Mouse (Mus musculus) limb, embryonic 13.5 days (tissue): ENCODE measurements around the gene F3. TPM values are rescaled to one million over a fixed set of nuclear protein-coding genes. Genes with fewer than 3 reads are reported as not detected.
"Not testable (repeated sequence)": the region's sequence is repeated elsewhere in the genome, so short reads cannot be mapped to it uniquely, and the experiment has no call there.

Source experiments
- ATAC-seq: fragments of 200-750 bp; cut with Nextera tagmentation; 2 replicates; pipeline ENCODE4 v1.8.0; 2017; ENCODE audit warnings: low read depth, moderate number of reproducible peaks, moderate TSS enrichment; ENCODE audit not compliant: low FRiP score
- H3K27ac ChIP-seq: fragments of 300-500 bp; sonication (generic); 2 replicates; pipeline ENCODE4 v1.5.1; 2015; ENCODE audit warnings: inconsistent platforms, mild to moderate bottlenecking, moderate library complexity
- H3K27me3 ChIP-seq: fragments of 300-500 bp; sonication (generic); 2 replicates; pipeline ENCODE4 v1.6.1; 2015; ENCODE audit warnings: mild to moderate bottlenecking, inconsistent platforms
- H3K36me3 ChIP-seq: fragments of 300-500 bp; sonication (generic); 2 replicates; pipeline ENCODE4 v1.6.1; 2015; ENCODE audit warnings: inconsistent platforms, mild to moderate bottlenecking, moderate library complexity
- H3K4me1 ChIP-seq: fragments of 300-500 bp; sonication (generic); 2 replicates; pipeline ENCODE4 v1.6.1; 2015; ENCODE audit warnings: inconsistent platforms
- H3K4me2 ChIP-seq: fragments of 300-500 bp; sonication (generic); replicated peaks from 2 replicates; pipeline ENCODE4 v1.6.1; 2015; ENCODE audit warnings: inconsistent platforms, mild to moderate bottlenecking, moderate library complexity
- H3K4me3 ChIP-seq: fragments of 300-500 bp; sonication (generic); 2 replicates; pipeline ENCODE4 v1.5.1; 2015; ENCODE audit warnings: moderate library complexity, mild to moderate bottlenecking, inconsistent platforms
- H3K9ac ChIP-seq: fragments of 300-500 bp; sonication (generic); 2 replicates; pipeline ENCODE4 v1.6.1; 2015; ENCODE audit warnings: mild to moderate bottlenecking, inconsistent platforms
- H3K9me3 ChIP-seq: fragments of 300-500 bp; sonication (generic); 2 replicates; pipeline ENCODE4 v1.6.1; 2016; ENCODE audit warnings: inconsistent platforms
- WGBS: fragments of 180-500 bp; shearing (Covaris S2); methylation state at CpG from one replicate; pipeline ENCODE4 v1.1.7; 2015; 5-methylcytosine and 5-hydroxymethylcytosine counted together
- polyA plus RNA-seq: library from polyadenylated mRNA; unstranded; fragments of >200 nt; fragmentation: Nextera tagmentation; extraction: Ambion mirVana; gene quantifications from 2 replicates; pipeline ENCODE4 v1.2.1, GENCODE M21; 2015

Gene F3
- polyA plus RNA-seq, 1 experiment from 2014 or later = 8.6 TPM

DNA sequence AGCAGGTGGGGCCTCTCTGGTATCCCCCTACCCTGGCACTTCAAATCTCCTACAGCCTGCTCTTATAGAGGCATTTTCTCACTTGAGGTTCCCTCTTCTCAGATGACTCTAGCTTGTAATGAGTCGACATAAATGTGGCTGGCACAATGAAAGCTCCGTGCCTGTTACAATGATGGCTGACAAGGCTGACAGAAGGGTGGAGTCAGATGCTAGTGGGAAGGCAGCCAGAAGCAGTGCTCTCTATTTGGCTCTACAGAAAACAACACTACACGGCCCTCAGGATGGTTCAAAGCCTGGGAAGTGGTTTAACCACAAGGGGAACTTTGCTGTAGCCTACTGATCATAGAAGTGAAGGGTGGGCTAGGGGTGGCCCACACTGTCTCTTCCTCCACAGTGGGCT, 31.8 kb downstream of the F3 start:
- no peak overlapping the region for H3K4me3 ChIP-seq
- 49% methylated on average over 3 of the region's 3 CpGs for WGBS
- H3K36me3 ChIP-seq = peaks cover 11% of the 10 kb centered on the region
- H3K27ac ChIP-seq = no peak overlapping the region
- ATAC-seq = no peak
- H3K9ac ChIP-seq = no peak overlapping the region
- no peaks in the 10 kb centered on the region for H3K9me3 ChIP-seq
- H3K4me2 ChIP-seq = no peak overlapping the region
- no peaks in the 10 kb centered on the region for H3K4me1 ChIP-seq
- no peaks in the 10 kb centered on the region for H3K27me3 ChIP-seq

DNA sequence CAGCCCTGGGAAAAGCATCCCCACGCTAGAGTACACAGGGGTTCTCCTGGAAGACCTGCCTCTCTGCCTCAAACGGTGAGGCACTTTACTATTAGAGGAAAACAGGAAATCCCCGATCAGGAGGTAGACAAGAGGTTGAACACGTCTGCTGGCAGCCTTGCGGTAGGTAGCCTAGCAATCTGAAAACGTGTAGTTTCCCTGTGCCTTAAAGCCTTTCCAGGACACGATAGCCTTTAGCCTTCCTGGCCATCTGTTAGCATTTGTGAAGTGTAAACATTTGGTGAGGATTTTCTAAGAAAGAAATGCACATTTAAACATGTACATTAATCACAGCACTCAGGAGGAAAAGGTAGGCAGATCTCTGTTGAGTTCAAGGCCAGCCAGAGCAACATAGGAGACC, 35.0 kb downstream of the F3 start:
- H3K27me3 ChIP-seq = no peaks in the 10 kb centered on the region
- peaks cover 21% of the 10 kb centered on the region for H3K36me3 ChIP-seq
- 50% methylated on average over 7 of the region's 7 CpGs for WGBS
- H3K9ac ChIP-seq = no peak overlapping the region
- no peak overlapping the region for H3K4me3 ChIP-seq
- no peaks in the 10 kb centered on the region for H3K9me3 ChIP-seq
- no peak overlapping the region for H3K27ac ChIP-seq
- no peak for ATAC-seq
- no peak overlapping the region for H3K4me2 ChIP-seq
- no peaks in the 10 kb centered on the region for H3K4me1 ChIP-seq

DNA sequence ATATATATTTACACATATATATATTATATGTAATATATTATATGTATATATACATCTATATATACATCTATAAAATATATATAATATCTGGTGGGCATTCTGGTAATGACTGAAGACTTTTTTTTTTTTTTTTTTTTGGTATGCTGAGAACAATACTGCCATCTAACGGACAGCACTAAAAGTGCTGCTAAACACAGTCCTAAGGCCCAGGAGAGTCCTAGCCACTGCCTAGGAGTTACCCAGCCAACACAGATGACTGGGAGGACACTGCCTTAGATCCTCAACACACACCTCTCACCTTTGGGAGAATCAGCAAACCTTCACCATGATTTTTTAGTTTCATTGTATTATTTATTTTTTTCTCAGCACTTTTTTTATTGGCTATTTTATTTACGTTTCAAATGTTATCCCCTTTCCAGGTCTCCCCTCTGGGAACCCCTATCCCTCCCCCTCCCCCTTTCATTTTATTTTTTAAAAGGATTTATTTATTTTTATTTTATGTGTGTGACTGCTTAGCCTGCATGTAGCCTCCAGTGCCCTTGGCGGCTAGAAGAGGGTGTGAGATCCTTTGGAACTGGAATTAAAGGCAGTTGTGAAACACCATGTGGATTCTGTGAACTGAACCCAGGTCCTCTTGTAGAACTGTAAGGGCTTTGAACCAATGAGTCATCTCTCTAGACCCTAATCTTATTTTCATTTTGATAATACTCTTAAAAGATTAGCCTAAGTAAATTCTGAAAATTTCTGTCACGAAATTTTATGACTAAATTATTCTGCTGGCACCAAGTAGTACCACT, 38.9 kb downstream of the F3 start:
- peaks cover 53% of the 10 kb centered on the region for H3K36me3 ChIP-seq
- ATAC-seq = no peak
- WGBS = 57% methylated on average over 4 of the region's 4 CpGs

DNA sequence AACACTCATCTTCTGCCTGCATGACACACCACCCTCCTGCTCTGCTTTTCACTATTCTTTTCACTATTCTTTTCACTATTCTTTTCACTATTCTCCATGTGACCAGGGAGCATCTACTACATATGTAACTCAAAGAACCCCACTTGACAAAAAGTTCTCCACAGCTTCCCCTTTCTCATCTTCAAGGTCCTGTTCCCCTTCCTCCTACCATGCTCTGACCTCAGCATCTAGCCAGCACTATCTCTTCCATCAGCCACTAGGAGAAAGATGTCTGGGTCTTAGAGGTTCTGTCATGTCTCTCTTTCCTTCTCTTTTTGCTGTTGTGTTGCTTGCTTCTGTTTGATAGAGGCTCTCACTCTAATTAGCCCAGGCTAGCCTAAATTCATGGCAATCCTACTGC, 42.7 kb downstream of the F3 start:
- Histone ChIP-seq H3K9ac (no peak overlapping the region), H3K4me2 (no peak overlapping the region)
- no peak for ATAC-seq

More for the DNA sequence above, 38.9 kb downstream of the F3 start:
- no peaks in the 10 kb centered on the region for H3K4me1 ChIP-seq
- H3K9me3 ChIP-seq = no peaks in the 10 kb centered on the region
- H3K27ac ChIP-seq = no peak overlapping the region
- no peak overlapping the region for H3K4me2 ChIP-seq
- no peaks in the 10 kb centered on the region for H3K27me3 ChIP-seq
- H3K9ac ChIP-seq = no peak overlapping the region
- no peak overlapping the region for H3K4me3 ChIP-seq

DNA sequence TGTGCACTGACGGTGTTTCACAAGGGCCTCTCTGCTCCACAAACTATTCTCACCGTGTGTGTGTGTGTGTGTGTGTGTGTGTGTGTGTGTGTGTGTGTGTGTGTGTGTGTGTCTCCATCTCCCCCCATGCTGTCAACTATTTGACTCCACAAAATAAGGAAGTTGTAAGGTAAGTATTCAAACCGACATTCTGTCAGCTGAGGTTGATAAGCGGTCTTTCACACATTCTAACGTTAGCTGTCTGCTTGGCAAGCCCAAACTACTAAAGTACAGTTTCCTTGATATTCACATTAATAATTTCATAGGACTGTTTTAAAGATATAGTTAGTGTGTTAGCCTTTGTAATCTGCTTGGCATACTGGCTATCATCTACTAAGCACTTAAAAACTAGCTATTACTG, 43.5 kb downstream of the F3 start:
- Histone ChIP-seq H3K4me1 (no peaks in the 10 kb centered on the region), H3K36me3 (peaks cover 75% of the 10 kb centered on the region), H3K9ac (no peak overlapping the region), H3K27ac (no peak overlapping the region), H3K4me2 (no peak overlapping the region), H3K4me3 (no peak overlapping the region), H3K27me3 (no peaks in the 10 kb centered on the region), H3K9me3 (no peaks in the 10 kb centered on the region)
- 92% methylated on average over 5 of the region's 5 CpGs for WGBS
- no peak for ATAC-seq

More for the DNA sequence above, 42.7 kb downstream of the F3 start:
- Histone ChIP-seq H3K27me3 (no peaks in the 10 kb centered on the region), H3K4me3 (no peak overlapping the region), H3K27ac (no peak overlapping the region), H3K36me3 (peaks cover 69% of the 10 kb centered on the region), H3K4me1 (no peaks in the 10 kb centered on the region), H3K9me3 (no peaks in the 10 kb centered on the region)

DNA sequence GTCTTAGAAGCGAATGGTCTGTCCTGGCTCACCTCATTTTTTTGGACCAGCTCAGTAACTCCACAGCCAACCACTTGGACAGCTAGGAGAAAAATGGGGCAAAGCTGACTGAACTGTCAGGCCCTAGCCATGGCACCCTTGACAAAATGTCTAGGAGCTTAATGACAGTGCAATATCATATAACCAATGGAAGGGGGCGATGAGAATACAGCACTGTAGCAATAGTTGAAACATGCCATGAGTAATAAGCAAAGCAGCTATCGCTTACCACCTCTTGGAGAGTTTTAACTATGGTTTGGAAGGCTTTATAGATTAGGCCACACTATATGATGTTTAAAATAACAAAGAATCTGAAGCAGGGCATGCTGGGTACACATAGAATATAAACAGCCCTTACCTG, 45.4 kb downstream of the F3 start:
- H3K4me1 ChIP-seq = no peaks in the 10 kb centered on the region
- 94% methylated on average over 3 of the region's 3 CpGs for WGBS
- H3K9ac ChIP-seq = no peak overlapping the region
- peaks cover 80% of the 10 kb centered on the region for H3K36me3 ChIP-seq
- H3K27ac ChIP-seq = no peak overlapping the region
- ATAC-seq = no peak
- H3K9me3 ChIP-seq = no peaks in the 10 kb centered on the region
- H3K4me2 ChIP-seq = no peak overlapping the region
- no peak overlapping the region for H3K4me3 ChIP-seq
- H3K27me3 ChIP-seq = no peaks in the 10 kb centered on the region

DNA sequence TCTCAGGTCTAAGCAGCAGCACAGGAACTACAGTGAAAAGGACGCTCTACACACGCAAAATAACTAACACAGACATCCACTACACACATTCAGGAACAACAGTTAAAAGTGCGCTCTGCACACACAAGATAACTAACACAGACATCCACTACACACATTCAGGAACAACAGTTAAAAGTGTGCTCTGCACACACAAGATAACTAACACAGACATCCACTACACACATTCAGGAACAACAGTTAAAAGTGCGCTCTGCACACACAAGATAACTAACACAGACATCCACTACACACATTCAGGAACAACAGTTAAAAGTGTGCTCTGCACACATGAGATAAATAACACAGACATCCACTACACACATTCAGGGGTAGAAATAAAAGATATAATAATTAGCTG, 50.0 kb downstream of the F3 start:
- WGBS = 89% methylated on average over 4 of the region's 4 CpGs
- H3K4me1 ChIP-seq, H3K27me3 ChIP-seq, H3K9me3 ChIP-seq, ATAC-seq, H3K9ac ChIP-seq, H3K27ac ChIP-seq, H3K4me2 ChIP-seq, H3K4me3 ChIP-seq: not testable (repeated sequence)
- peaks cover 53% of the 10 kb centered on the region for H3K36me3 ChIP-seq

DNA sequence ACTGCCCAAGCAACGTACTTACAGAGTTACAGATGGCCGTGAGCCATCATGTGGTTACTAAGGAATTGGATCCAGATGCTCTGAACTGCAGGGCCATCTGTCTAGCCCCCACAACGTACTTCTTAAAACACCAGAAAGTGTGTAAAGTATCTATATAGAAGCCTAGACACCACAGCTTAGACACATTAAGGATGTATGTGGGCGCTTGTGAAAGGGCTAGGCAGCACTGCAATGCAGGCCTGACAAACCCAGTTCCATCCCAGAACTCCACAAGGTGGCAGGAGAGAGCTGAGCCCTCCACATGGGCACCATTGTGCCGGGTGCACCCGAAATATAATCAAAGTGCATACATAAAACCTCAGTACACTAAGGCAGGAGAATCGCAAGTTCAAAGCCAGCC, 54.6 kb downstream of the F3 start:
- H3K4me2 ChIP-seq = no peak overlapping the region
- 0 out of 2 replicates have a peak overlapping the region, but pooled peaks have one; percentile 16 for H3K27ac ChIP-seq
- peaks cover 14% of the 10 kb centered on the region for H3K4me1 ChIP-seq
- H3K9ac ChIP-seq = no peak overlapping the region
- H3K4me3 ChIP-seq = no peak overlapping the region
- H3K36me3 ChIP-seq = peaks cover 19% of the 10 kb centered on the region
- WGBS = 22% methylated on average over 7 of the region's 7 CpGs
- no peaks in the 10 kb centered on the region for H3K9me3 ChIP-seq
- no peaks in the 10 kb centered on the region for H3K27me3 ChIP-seq
- ATAC-seq = peak; percentile 95

DNA sequence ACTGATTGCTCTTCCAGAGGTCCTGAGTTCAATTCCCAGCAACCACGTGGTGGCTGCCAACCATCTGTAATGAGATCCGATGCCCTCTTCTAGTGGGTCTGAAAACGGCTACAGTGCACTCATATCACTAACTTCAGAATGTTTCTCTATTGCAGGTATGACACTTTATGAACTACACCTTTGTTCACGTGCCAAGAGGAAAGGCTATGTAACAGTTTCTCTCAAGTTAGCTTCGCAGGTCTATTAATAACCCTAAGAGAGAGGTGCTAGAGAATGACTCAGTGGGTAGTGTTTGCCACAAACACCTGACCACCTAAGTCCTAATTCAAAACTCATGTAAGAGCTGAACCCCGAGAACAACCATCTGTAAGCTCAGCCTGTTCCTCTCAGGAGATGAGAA, 59.7 kb downstream of the F3 start:
- Histone ChIP-seq H3K4me1 (peaks cover 9% of the 10 kb centered on the region), H3K9ac (no peak overlapping the region), H3K27me3 (no peaks in the 10 kb centered on the region), H3K27ac (no peak overlapping the region), H3K36me3 (peaks cover 12% of the 10 kb centered on the region), H3K4me2 (no peak overlapping the region), H3K4me3 (no peak overlapping the region), H3K9me3 (no peaks in the 10 kb centered on the region)
- no peak for ATAC-seq
- 78% methylated on average over 6 of the region's 6 CpGs for WGBS

Other genes with a start within 250 kb of the F3 start
- gene Slc44a3, start 191.1 kb upstream of the F3 start, polyA plus RNA-seq = 0.92 and 2.0 TPM in 2 replicates
- not detected in 2 replicates for gene 4930432M17Rik, start 52.8 kb upstream of the F3 start, polyA plus RNA-seq
- gene Abcd3, start 91.8 kb downstream of the F3 start, polyA plus RNA-seq = 58.7 and 60.4 TPM in 2 replicates
- 43.6 and 54.3 TPM in 2 replicates for gene Arhgap29, start 229.0 kb downstream of the F3 start, polyA plus RNA-seq